Mouse (Mus musculus): Measurements from ENCODE around the gene Aqp8. TPM values are rescaled to one million over a fixed set of nuclear protein-coding genes. Genes with fewer than 3 reads are reported as not detected.
A peak's percentile ranks its signal among the peaks of the same experiment; 100 is the strongest.

Aqp8 gene
- total RNA-seq, 2 experiments from 2014 or later, result not detected

GRCm38 (mm10) chr7:123499481-123500238 lies 37.6 kb downstream of the Aqp8 start:
- no peak for DNase-seq

DNA sequence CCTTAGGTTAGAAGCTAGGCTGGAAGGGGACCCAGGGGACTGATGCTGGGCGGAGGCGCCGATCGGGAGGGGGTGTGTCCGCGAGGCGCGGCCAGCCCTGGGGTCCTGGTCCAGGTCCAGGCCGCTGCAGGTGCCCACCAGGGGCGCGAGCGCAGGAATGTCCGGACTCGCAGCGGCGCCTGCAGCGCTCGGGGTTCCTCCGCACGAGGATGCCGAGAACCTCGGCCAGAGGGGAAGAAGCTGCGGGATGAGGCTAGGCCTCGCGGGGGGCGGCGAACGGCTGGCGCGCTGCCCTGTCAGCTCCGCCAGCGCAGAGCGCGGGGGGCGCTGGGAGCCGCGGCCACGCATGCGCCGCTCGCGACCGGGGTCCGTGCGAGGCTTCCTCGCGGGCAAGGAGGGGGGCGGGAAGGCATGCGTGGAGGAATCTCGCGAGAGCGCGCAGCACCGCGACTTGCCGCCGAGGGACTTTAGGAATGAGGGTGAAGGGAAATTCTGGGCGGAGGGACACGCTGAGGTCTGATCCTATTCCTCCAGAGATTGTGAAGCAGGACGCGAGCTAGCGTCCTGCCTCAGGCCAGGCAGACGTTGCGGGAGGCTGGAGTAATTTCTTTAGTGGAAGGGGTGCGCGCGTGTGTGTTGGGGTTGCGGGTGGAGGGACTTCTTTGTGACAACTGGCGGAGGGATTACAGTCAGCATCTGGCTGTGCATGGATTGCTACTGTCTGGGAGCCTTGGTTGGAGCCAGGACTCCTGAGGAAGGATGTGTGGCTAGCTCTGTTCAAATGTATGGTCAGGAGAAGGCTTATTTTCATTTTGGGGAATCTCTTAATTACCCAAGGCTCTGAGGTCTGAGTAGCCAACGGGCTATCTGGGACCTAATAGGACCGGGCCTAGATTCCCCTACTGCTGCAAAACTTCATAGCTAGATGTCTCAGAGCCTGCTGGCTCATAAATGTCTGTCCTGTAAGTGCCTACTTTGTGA lies 38.4 kb downstream of the Aqp8 start, which contains the start of gene Zkscan2:
Gene Zkscan2 (minus strand): TSS at position 211 of the 981 bp plus-strand sequence.
- peak; percentile 10 for DNase-seq

DNA sequence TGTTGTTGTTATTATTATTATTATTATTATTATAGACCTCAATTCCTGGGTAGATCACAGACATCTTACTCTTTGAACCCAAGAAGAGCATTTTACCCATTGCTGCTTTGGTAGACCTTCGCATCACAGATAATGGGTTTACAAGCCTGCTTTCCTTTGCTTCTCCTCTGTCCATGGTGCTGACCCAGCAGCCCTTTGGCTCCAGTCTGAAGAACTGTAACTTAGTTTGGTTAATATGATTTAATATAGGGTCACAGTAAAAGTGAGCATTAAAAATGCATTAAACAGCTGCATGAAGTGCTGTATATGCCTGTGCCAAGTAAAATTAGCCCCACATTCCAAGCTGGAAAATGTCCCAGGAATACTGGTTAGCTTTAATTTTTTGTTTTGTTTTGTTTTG lies 41.3 kb downstream of the Aqp8 start:
- no peak for DNase-seq

- no peak for DNase-seq
Observed at GRCm38 (mm10) chr7:123507946-123508345, 45.9 kb downstream of the Aqp8 start.

Other genes with a start within 250 kb of the Aqp8 start
- not detected for gene Slc5a11, start 247.5 kb upstream of the Aqp8 start, total RNA-seq (2021)
- gene Lcmt1, start 92.5 kb upstream of the Aqp8 start, total RNA-seq (2021), result 10 to 100 TPM; 22.9 to 23.9 TPM
- gene Arhgap17, start 92.4 kb upstream of the Aqp8 start, total RNA-seq (2021), result 10 to 100 TPM; 13.1 to 13.8 TPM
- gene Zkscan2, start 38.2 kb downstream of the Aqp8 start, total RNA-seq (2021), result under 1 TPM in 1 of 2 experiments, not detected in 1; 0.03 TPM